Mouse (Mus musculus): ENCODE measurements around the gene Lipk. TPM values are rescaled to one million over a fixed set of nuclear protein-coding genes. Genes with fewer than 3 reads are reported as not detected.

Lipk gene
- polyA plus RNA-seq, 1 experiment from 2014 or later: not detected

DNA sequence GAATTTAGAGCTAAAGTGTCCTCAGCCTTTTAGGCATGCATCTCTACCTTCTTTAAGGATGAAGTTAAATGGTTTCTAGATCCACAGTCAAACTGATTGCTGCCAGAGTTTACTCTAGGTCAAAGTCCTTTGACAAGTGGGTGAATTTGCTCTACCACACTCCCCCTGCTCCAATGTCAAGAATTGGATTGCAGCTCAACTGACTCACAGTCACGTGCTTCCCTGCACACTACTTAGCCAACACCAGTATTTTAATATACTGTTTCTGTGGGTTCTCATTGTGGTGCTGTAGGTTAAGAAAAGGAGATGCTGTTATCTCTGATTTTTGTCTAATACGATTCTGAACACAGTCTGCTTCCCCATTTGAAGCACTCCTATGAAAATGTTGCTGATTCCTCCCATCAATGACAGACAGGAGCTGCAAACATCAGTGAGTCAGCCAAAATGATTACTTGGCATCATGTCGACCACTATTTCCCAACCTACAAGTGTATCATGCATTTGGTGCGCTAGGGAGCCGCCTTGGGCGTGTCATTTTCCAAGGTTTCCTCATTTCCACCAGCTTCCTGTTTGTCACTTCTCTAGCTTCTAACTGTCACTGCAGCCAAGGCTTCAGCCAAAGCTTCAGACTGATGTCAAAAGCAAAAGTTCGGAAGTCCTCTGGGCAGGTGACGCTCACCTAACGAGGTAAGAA is 58.8 kb downstream of the Lipk start, which contains the start of gene Lipn:
Gene Lipn (plus strand): TSS at position 580 of the 694 bp plus-strand sequence.
- H3K9me3 ChIP-seq: no peaks in the 10 kb centered on the region
- H3K36me3 ChIP-seq: no peaks in the 10 kb centered on the region
- no peak within 1 kb of the TSS for H3K4me2 ChIP-seq (replicated peaks)
- peak; percentile 78 for ATAC-seq
- H3K4me1 ChIP-seq (replicated peaks): no peaks in the 10 kb centered on the region
- H3K4me3 ChIP-seq (replicated peaks): no peak within 1 kb of the TSS
- H3K9ac ChIP-seq: no peak within 1 kb of the TSS
- 87% methylated on average over 9 of the region's 9 CpGs for WGBS
- H3K27ac ChIP-seq: no peak within 1 kb of the TSS
- no peaks in the 10 kb centered on the region for H3K27me3 ChIP-seq (replicated peaks)

- no peaks in the 10 kb centered on the region for H3K4me1 ChIP-seq (replicated peaks)
- no peak overlapping the region for H3K9ac ChIP-seq
- no peak overlapping the region for H3K4me2 ChIP-seq (replicated peaks)
- H3K27me3 ChIP-seq (replicated peaks): no peaks in the 10 kb centered on the region
- no peaks in the 10 kb centered on the region for H3K9me3 ChIP-seq
- H3K36me3 ChIP-seq: no peaks in the 10 kb centered on the region
- no peak overlapping the region for H3K4me3 ChIP-seq (replicated peaks)
- peak overlapping the region; percentile 67; the same call in 1 of the 2 replicates for H3K27ac ChIP-seq
- ATAC-seq: peak; percentile 94
Observed at GRCm38 (mm10) chr19:34074239-34074638, 66.1 kb downstream of the Lipk start.

GRCm38 (mm10) chr19:34078130-34078529 is 70.0 kb downstream of the Lipk start:
- H3K4me1 ChIP-seq (replicated peaks): no peaks in the 10 kb centered on the region

DNA sequence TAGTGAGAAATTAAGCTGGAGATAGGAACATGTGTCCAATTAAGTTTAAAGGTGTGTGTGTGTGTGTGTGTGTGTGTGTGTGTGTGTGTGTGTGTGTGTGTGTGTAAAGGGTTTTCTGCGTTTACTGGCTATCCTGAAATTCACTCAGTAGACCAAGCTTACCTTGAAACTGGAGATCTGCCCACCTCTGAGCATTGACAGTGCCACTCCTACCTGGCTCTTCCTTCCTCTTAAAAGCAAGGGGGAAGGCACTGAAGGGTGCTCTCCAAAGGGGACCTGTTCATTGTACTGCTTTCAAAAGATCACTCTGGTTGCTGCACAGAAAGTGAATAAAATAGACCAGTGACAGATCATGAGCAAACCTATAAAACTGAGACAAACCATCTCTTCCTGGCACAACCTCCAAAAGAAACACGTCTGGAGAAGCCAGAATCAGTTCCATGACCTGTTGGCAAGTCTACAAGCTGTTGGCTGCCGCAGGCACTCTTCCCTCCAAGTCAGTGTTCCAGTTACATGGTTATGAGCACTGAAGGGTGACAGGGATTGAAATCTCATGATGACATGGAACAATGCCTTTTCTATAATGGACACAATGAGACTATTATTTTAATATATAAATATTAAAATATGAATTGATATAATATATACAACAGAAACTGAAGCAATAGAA is 81.1 kb downstream of the Lipk start:
- H3K36me3 ChIP-seq: no peaks in the 10 kb centered on the region
- 73% methylated on average over 3 of the region's 3 CpGs for WGBS
- no peak overlapping the region for H3K4me2 ChIP-seq (replicated peaks)
- H3K9me3 ChIP-seq: no peaks in the 10 kb centered on the region
- ATAC-seq: no peak
- H3K27ac ChIP-seq: no peak overlapping the region
- no peak overlapping the region for H3K9ac ChIP-seq
- H3K27me3 ChIP-seq (replicated peaks): no peaks in the 10 kb centered on the region
- H3K4me1 ChIP-seq (replicated peaks): no peaks in the 10 kb centered on the region
- H3K4me3 ChIP-seq (replicated peaks): no peak overlapping the region

More at GRCm38 (mm10) chr19:34078130-34078529, 70.0 kb downstream of the Lipk start:
- Histone ChIP-seq H3K4me2 (replicated peaks) (no peak overlapping the region), H3K9ac (no peak overlapping the region), H3K27ac (no peak overlapping the region), H3K27me3 (replicated peaks) (no peaks in the 10 kb centered on the region), H3K4me3 (replicated peaks) (no peak overlapping the region), H3K9me3 (no peaks in the 10 kb centered on the region), H3K36me3 (no peaks in the 10 kb centered on the region)
- peak; percentile 58 for ATAC-seq
- 42% methylated on average over 2 of the region's 2 CpGs for WGBS

- Histone ChIP-seq H3K27me3 (replicated peaks) (no peaks in the 10 kb centered on the region), H3K4me3 (replicated peaks) (no peak overlapping the region), H3K4me1 (replicated peaks) (no peaks in the 10 kb centered on the region), H3K36me3 (no peaks in the 10 kb centered on the region), H3K4me2 (replicated peaks) (no peak overlapping the region), H3K9ac (no peak overlapping the region), H3K9me3 (no peaks in the 10 kb centered on the region), H3K27ac (no peak overlapping the region)
- ATAC-seq: no peak
- 63% methylated on average over 5 of the region's 5 CpGs for WGBS
Observed at GRCm38 (mm10) chr19:34095381-34095780, 87.3 kb downstream of the Lipk start.

DNA sequence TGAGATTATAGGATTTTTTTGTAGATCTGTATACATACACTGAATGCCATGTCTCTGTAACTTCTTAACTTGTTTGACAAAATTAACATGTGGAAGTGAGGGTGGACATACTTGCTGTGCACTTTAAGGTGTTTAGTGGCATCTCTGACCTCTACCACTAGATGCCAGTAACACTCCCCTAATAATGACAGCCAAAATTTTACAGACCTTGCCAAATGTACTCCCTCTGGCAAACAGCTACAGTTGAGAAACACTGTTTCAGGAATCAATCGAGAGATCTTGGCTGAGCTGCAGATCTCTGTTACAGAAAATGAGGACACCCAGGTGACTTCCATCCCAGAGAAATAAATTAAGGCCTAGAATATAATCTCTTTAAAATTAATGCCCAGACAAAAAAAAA is 88.1 kb downstream of the Lipk start:
- H3K4me1 ChIP-seq (replicated peaks): no peaks in the 10 kb centered on the region
- no peaks in the 10 kb centered on the region for H3K27me3 ChIP-seq (replicated peaks)
- 74% methylated on average over 1 of the region's 1 CpGs for WGBS
- no peak for ATAC-seq
- H3K36me3 ChIP-seq: no peaks in the 10 kb centered on the region
- no peaks in the 10 kb centered on the region for H3K9me3 ChIP-seq
- no peak overlapping the region for H3K4me3 ChIP-seq (replicated peaks)
- no peak overlapping the region for H3K9ac ChIP-seq
- no peak overlapping the region for H3K4me2 ChIP-seq (replicated peaks)
- H3K27ac ChIP-seq: no peak overlapping the region

Other genes starting within 250 kb of the Lipk start
- 14.5 and 14.6 TPM in 2 replicates for gene Lipo3, start 246.3 kb upstream of the Lipk start, polyA plus RNA-seq (2015; fragmentation: Nextera tagmentation; extraction: Ambion mirVana)
- gene Lipo1, start 220.8 kb upstream of the Lipk start, polyA plus RNA-seq (2015; fragmentation: Nextera tagmentation; extraction: Ambion mirVana): not detected in 2 replicates
- gene Lipf, start 47.1 kb upstream of the Lipk start, polyA plus RNA-seq (2015; fragmentation: Nextera tagmentation; extraction: Ambion mirVana): 0.10 TPM in 1 of 2 replicates, not detected in the other
- gene Lipn, start 59.1 kb downstream of the Lipk start, polyA plus RNA-seq (2015; fragmentation: Nextera tagmentation; extraction: Ambion mirVana): not detected in 2 replicates
- not detected in 2 replicates for gene Lipm, start 92.6 kb downstream of the Lipk start, polyA plus RNA-seq (2015; fragmentation: Nextera tagmentation; extraction: Ambion mirVana)
- gene Ankrd22, start 157.8 kb downstream of the Lipk start, polyA plus RNA-seq (2015; fragmentation: Nextera tagmentation; extraction: Ambion mirVana): 1.5 and 1.7 TPM in 2 replicates
- 19.6 and 20.2 TPM in 2 replicates for gene Stambpl1, start 183.9 kb downstream of the Lipk start, polyA plus RNA-seq (2015; fragmentation: Nextera tagmentation; extraction: Ambion mirVana)
- 1,375 and 1,410 TPM in 2 replicates for gene Acta2, start 247.3 kb downstream of the Lipk start, polyA plus RNA-seq (2015; fragmentation: Nextera tagmentation; extraction: Ambion mirVana)

All from intestine, embryonic 15.5 days (tissue).